Mouse (Mus musculus) embryonic facial prominence, embryonic 13.5 days (tissue): ENCODE data around the gene Suclg2. TPM values are rescaled to one million over a fixed set of nuclear protein-coding genes. Genes with fewer than 3 reads are reported as not detected.

Experiments used
- ATAC-seq: fragments of 200-750 bp; cut with Nextera tagmentation; 2 replicates; pipeline ENCODE4 v1.8.0; 2017; ENCODE audit warnings: low read depth; ENCODE audit not compliant: insufficient number of reproducible peaks, insufficient read depth, low FRiP score, low TSS enrichment
- H3K27ac ChIP-seq: fragments of 300-500 bp; sonication (generic); 2 replicates; pipeline ENCODE4 v1.5.1; 2015; ENCODE audit warnings: moderate library complexity, mild to moderate bottlenecking, inconsistent platforms
- H3K27me3 ChIP-seq: fragments of 300-500 bp; sonication (generic); 2 replicates; pipeline ENCODE4 v1.6.1; 2015; ENCODE audit warnings: mild to moderate bottlenecking, inconsistent platforms
- H3K36me3 ChIP-seq: fragments of 300-500 bp; sonication (generic); 2 replicates; pipeline ENCODE4 v1.6.1; 2015; ENCODE audit warnings: mild to moderate bottlenecking, inconsistent platforms
- H3K4me1 ChIP-seq: fragments of 300-500 bp; sonication (generic); 2 replicates; pipeline ENCODE4 v1.6.1; 2015; ENCODE audit warnings: inconsistent platforms
- H3K4me2 ChIP-seq: fragments of 300-500 bp; sonication (generic); 2 replicates; pipeline ENCODE4 v1.6.1; 2015; ENCODE audit warnings: moderate library complexity, mild to moderate bottlenecking, inconsistent platforms
- H3K4me3 ChIP-seq: fragments of 300-500 bp; sonication (generic); 2 replicates; pipeline ENCODE4 v1.5.1; 2015; ENCODE audit warnings: mild to moderate bottlenecking, inconsistent platforms
- H3K9ac ChIP-seq: fragments of 300-500 bp; sonication (generic); 2 replicates; pipeline ENCODE4 v1.6.1; 2015; ENCODE audit warnings: mild to moderate bottlenecking, inconsistent platforms
- H3K9me3 ChIP-seq: fragments of 300-500 bp; sonication (generic); 2 replicates; pipeline ENCODE4 v1.6.1; 2016; ENCODE audit warnings: inconsistent platforms
- WGBS: fragments of 180-500 bp; shearing (Covaris S2); methylation state at CpG from one replicate; pipeline ENCODE4 v1.1.7; 2015; ENCODE audit warnings: mixed read lengths; 5-methylcytosine and 5-hydroxymethylcytosine counted together
- polyA plus RNA-seq: library from polyadenylated mRNA; unstranded; fragments of >200 nt; fragmentation: Nextera tagmentation; extraction: Ambion mirVana; gene quantifications from 2 replicates; pipeline ENCODE4 v1.2.1, GENCODE M21; 2015

The Suclg2 gene
- polyA plus RNA-seq, 1 experiment from 2014 or later: 52.3 TPM

- Histone ChIP-seq H3K36me3 (peaks cover 5% of the 10 kb centered on the region), H3K4me2 (no peak overlapping the region), H3K9me3 (no peaks in the 10 kb centered on the region), H3K9ac (no peak overlapping the region), H3K4me1 (no peaks in the 10 kb centered on the region), H3K27me3 (no peaks in the 10 kb centered on the region), H3K4me3 (no peak overlapping the region), H3K27ac (no peak overlapping the region)
- ATAC-seq: no peak
- WGBS: 93% methylated on average over 8 of the region's 8 CpGs
Measured at GRCm38 (mm10) chr6:95657671-95658070, 60.9 kb downstream of the Suclg2 start.

GRCm38 (mm10) chr6:95653662-95654061, 64.9 kb downstream of the Suclg2 start:
- Histone ChIP-seq H3K4me3 (no peak overlapping the region), H3K9me3 (no peaks in the 10 kb centered on the region), H3K27me3 (no peaks in the 10 kb centered on the region), H3K27ac (no peak overlapping the region), H3K4me1 (peaks cover 17% of the 10 kb centered on the region), H3K36me3 (peaks cover 5% of the 10 kb centered on the region), H3K9ac (no peak overlapping the region), H3K4me2 (no peak overlapping the region)
- no peak for ATAC-seq
- WGBS: 86% methylated on average over 3 of the region's 3 CpGs

GRCm38 (mm10) chr6:95652774-95653173, 65.8 kb downstream of the Suclg2 start:
- Histone ChIP-seq H3K27me3 (no peaks in the 10 kb centered on the region), H3K4me1 (peaks cover 17% of the 10 kb centered on the region), H3K9ac (no peak overlapping the region), H3K27ac (no peak overlapping the region), H3K4me3 (no peak overlapping the region), H3K36me3 (peaks cover 5% of the 10 kb centered on the region), H3K4me2 (no peak overlapping the region), H3K9me3 (no peaks in the 10 kb centered on the region)
- 86% methylated on average over 6 of the region's 6 CpGs for WGBS
- no peak for ATAC-seq

GRCm38 (mm10) chr6:95651391-95651876, 67.2 kb downstream of the Suclg2 start:
- Histone ChIP-seq H3K4me1 (peaks cover 17% of the 10 kb centered on the region), H3K4me3 (no peak overlapping the region), H3K9ac (no peak overlapping the region), H3K36me3 (peaks cover 5% of the 10 kb centered on the region), H3K27ac (no peak overlapping the region), H3K9me3 (no peaks in the 10 kb centered on the region), H3K27me3 (no peaks in the 10 kb centered on the region), H3K4me2 (no peak overlapping the region)
- 25% methylated on average over 6 of the region's 6 CpGs for WGBS
- no peak for ATAC-seq

GRCm38 (mm10) chr6:95650082-95650722, 68.4 kb downstream of the Suclg2 start:
- Histone ChIP-seq H3K4me1 (peaks cover 17% of the 10 kb centered on the region), H3K9me3 (no peaks in the 10 kb centered on the region), H3K4me2 (no peak overlapping the region), H3K9ac (no peak overlapping the region), H3K36me3 (peaks cover 5% of the 10 kb centered on the region), H3K4me3 (no peak overlapping the region), H3K27ac (peak overlapping the region; percentile 49; the same call in 1 of the 2 replicates), H3K27me3 (no peaks in the 10 kb centered on the region)
- ATAC-seq: peak; percentile 72
- 23% methylated on average over 13 of the region's 13 CpGs for WGBS

- Histone ChIP-seq H3K4me1 (peaks cover 17% of the 10 kb centered on the region), H3K27ac (no peak overlapping the region), H3K4me2 (no peak overlapping the region), H3K9me3 (no peaks in the 10 kb centered on the region), H3K36me3 (no peaks in the 10 kb centered on the region), H3K27me3 (no peaks in the 10 kb centered on the region), H3K9ac (no peak overlapping the region), H3K4me3 (no peak overlapping the region)
- 0 out of 2 replicates have a peak, but pooled peaks have one; percentile 52 for ATAC-seq
- WGBS: 79% methylated on average over 10 of the region's 10 CpGs
Measured at GRCm38 (mm10) chr6:95649123-95649663, 69.4 kb downstream of the Suclg2 start.

- Histone ChIP-seq H3K27ac (no peak overlapping the region), H3K4me2 (no peak overlapping the region), H3K27me3 (no peaks in the 10 kb centered on the region), H3K9me3 (no peaks in the 10 kb centered on the region), H3K36me3 (no peaks in the 10 kb centered on the region), H3K9ac (no peak overlapping the region), H3K4me3 (no peak overlapping the region), H3K4me1 (peaks cover 8% of the 10 kb centered on the region; the same call in 1 of the 2 replicates)
- WGBS: 82% methylated on average over 2 of the region's 2 CpGs
- no peak for ATAC-seq
Measured at GRCm38 (mm10) chr6:95637416-95637815, 81.2 kb downstream of the Suclg2 start.

- H3K9me3 ChIP-seq: no peaks in the 10 kb centered on the region
- no peaks in the 10 kb centered on the region for H3K27me3 ChIP-seq
- H3K4me3 ChIP-seq: no peak overlapping the region
- WGBS: 54% methylated on average over 2 of the region's 2 CpGs
- H3K36me3 ChIP-seq: no peaks in the 10 kb centered on the region
- no peak for ATAC-seq
- H3K27ac ChIP-seq: no peak overlapping the region
- no peak overlapping the region for H3K4me2 ChIP-seq
- H3K9ac ChIP-seq: no peak overlapping the region
- H3K4me1 ChIP-seq: peaks cover 8% of the 10 kb centered on the region; the same call in 1 of the 2 replicates
Measured at GRCm38 (mm10) chr6:95635411-95635810, 83.2 kb downstream of the Suclg2 start.

GRCm38 (mm10) chr6:95629071-95629470, 89.5 kb downstream of the Suclg2 start:
- Histone ChIP-seq H3K4me2 (no peak overlapping the region), H3K27me3 (no peaks in the 10 kb centered on the region), H3K9ac (no peak overlapping the region), H3K27ac (no peak overlapping the region), H3K9me3 (no peaks in the 10 kb centered on the region), H3K36me3 (no peaks in the 10 kb centered on the region), H3K4me3 (no peak overlapping the region), H3K4me1 (0 out of 2 replicates have a peak, but pooled peaks cover 3% of the 10 kb centered on the region)
- WGBS: 89% methylated on average over 7 of the region's 7 CpGs
- no peak for ATAC-seq

- Histone ChIP-seq H3K27me3 (no peaks in the 10 kb centered on the region), H3K4me2 (no peak overlapping the region), H3K9me3 (no peaks in the 10 kb centered on the region), H3K4me3 (no peak overlapping the region), H3K36me3 (no peaks in the 10 kb centered on the region), H3K9ac (no peak overlapping the region), H3K27ac (no peak overlapping the region), H3K4me1 (peaks cover 4% of the 10 kb centered on the region)
- WGBS: 59% methylated on average over 2 of the region's 2 CpGs
- ATAC-seq: no peak
Measured at GRCm38 (mm10) chr6:95621821-95622220, 96.8 kb downstream of the Suclg2 start.

GRCm38 (mm10) chr6:95620804-95621203, 97.8 kb downstream of the Suclg2 start:
- 88% methylated on average over 4 of the region's 4 CpGs for WGBS

GRCm38 (mm10) chr6:95619817-95620216, 98.8 kb downstream of the Suclg2 start:
- no peak overlapping the region for H3K27ac ChIP-seq
- H3K4me2 ChIP-seq: no peak overlapping the region
- peaks cover 4% of the 10 kb centered on the region for H3K4me1 ChIP-seq
- no peaks in the 10 kb centered on the region for H3K9me3 ChIP-seq
- ATAC-seq: no peak
- H3K9ac ChIP-seq: no peak overlapping the region
- no peak overlapping the region for H3K4me3 ChIP-seq
- H3K27me3 ChIP-seq: no peaks in the 10 kb centered on the region
- H3K36me3 ChIP-seq: no peaks in the 10 kb centered on the region

More at GRCm38 (mm10) chr6:95620804-95621203, 97.8 kb downstream of the Suclg2 start:
- Histone ChIP-seq H3K4me2 (no peak overlapping the region), H3K9ac (no peak overlapping the region), H3K27me3 (no peaks in the 10 kb centered on the region), H3K4me1 (peaks cover 4% of the 10 kb centered on the region), H3K4me3 (no peak overlapping the region), H3K27ac (no peak overlapping the region), H3K36me3 (no peaks in the 10 kb centered on the region), H3K9me3 (no peaks in the 10 kb centered on the region)
- ATAC-seq: no peak
